Mouse (Mus musculus) embryonic fibroblast, embryonic 13.5 days (primary cell): ENCODE measurements around the gene Dxo.

Source experiments
- CTCF ChIP-seq: IDR thresholded peaks from 2 replicates; pipeline ENCODE4 v1.5.1; 2011; ENCODE audit warnings: mild to moderate bottlenecking, control low read depth, low read length, moderate library complexity, borderline replicate concordance; ENCODE audit not compliant: insufficient read depth
- POLR2A ChIP-seq: IDR thresholded peaks from 2 replicates; pipeline ENCODE4 v1.6.1; 2011; ENCODE audit warnings: low read depth, mild to moderate bottlenecking, control low read depth, low read length, moderate library complexity

DNA sequence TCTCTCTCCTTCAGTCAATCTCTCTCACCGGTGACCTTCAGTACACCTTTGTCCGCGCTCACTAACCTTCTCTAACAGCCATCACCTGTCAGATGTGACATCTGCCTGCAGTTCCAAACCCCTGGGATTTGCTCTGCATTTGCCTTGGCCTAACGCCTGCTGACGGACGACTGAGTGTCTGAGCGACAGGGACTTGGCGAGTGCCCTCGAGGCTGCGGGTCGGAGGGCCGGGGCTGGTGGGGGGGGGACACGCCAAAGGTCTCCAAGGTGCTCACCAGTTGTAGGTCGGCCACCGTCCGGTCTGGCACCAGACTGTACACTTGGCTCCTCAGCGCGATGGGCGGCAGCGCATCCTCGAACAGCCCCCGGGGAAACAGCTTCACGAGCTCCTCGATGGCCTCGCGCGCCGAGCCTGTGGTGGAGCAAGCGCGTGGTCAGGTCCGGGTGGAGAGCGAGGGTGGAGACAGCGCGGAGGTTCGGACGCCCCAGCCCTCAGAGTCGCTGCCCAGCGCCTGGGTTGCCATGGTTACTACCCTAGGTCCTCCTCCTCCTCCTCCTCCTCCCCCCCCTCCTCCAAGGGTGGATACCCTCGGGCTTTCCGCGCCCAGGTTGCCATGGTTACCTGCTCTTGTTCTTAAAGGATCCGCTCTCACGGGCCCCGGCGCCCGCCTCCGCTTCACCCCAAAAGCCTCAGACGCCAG is 514 bp upstream of the Dxo start:
- TF ChIP-seq POLR2A: no peak
- no peak for TF ChIP-seq CTCF
